Mouse (Mus musculus): ENCODE results near the gene Cdx4.

Gene Cdx4

DNA sequence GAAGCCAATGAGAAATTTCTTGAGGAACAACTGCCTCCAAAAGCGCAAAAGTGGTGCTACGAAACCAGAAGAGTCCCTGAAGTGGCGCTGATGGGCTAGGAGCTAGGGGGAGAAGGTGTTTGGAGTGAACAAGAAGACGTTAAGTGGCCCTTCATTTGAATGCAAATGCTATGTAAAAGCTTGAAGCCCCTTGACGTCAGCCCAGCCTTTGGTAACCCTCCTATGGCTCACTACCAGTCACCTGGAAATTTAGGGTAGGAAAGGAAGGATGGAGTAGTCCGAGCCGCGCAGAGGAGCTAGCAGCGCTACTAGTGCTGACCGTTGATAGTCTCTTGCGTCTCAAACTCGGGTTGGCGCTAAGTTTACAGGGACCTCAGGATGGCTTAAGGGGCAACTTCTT, at the start of gene Cdx4:
Cdx4 (plus strand) TSS at position 253 of the 400 bp plus-strand sequence.
- DNase-seq (ENCODE audit: low read depth) = no peak

DNA sequence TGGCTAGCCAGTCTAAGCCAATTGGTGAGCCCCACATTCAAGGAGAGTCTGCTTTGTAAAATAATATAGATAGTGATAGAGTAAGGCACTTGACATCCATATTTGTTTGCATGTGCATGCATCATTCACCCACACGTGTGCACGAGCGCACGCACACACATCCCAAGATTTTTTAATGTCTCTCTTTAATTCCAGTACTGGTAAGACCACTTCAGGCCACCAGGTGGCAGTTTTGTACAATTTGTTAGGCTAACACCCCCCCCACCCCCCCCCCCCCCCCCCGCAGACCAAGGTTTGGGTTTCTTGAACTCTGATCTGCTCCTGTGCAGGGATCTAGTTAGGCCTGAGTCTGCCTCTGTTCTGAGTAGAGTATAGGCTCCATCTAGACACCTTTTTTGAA, 46.9 kb upstream of the Cdx4 start:
- DNase-seq (ENCODE audit: low read depth) = peak; percentile 24

DNA sequence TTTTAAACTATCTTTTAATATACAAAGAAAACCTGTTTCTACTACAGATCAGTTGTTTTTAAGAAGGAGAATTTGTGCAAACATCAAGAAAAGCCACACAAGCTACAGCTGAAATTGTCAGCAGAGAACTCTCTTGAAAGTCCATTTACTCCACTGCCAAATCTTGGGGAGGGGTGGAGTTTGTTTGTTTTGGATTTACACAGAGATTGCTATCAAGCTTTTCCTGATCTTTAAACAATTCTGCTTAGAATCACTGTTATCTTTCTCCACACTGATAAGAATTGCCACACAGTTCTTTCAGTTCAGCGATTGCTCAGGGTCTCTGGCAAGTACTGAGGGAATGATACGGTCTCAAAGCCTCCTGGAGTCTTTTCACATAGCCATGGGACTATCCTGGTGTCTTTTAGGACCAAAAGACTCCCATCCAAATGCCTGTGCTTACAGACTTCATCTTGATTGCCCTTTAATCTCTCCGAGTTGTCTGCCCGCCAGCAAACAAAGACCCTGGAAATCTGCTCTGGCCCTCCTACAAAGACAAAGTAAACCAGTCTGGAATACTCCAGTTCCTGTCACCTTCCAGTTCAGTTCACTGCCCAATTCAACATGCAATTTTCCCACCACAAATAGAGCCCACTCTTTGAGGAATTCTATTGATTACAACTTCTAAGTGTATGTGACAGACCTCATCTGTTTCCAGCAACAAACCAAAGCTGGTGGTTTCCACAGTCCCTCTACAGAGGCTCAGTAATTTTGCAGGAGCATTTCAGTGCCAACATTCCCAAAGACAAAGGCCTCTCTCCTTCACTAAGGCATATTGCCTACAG, 34.1 kb upstream of the Cdx4 start:
- no peak for DNase-seq (ENCODE audit: low read depth)

DNA sequence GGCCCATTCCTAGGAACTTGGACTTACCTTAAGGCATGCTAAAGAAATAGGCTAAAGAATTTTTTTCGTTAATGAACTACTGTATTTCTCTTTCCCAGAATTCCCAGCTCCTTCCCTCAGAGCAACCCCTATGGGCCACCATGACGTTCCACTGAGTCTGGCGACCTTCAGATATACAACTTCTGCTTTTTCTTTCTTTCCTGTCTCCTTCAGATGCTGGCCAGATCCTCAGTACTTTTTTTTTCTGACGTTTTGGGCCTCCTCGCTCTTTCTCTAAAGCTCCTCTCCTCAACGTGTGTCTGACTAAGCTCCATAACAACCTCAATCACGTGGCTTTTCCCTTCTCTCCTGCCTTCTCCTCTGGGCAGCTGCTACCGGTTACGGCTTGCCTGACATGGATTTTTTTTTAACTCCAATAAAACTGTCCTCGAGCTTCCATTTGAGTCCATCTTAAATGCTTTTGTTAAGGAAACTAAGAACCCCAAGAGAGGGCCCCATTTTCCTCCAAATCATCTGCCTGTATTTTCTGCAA, 33.3 kb upstream of the Cdx4 start:
- DNase-seq (ENCODE audit: low read depth) = peak; percentile 54

DNA sequence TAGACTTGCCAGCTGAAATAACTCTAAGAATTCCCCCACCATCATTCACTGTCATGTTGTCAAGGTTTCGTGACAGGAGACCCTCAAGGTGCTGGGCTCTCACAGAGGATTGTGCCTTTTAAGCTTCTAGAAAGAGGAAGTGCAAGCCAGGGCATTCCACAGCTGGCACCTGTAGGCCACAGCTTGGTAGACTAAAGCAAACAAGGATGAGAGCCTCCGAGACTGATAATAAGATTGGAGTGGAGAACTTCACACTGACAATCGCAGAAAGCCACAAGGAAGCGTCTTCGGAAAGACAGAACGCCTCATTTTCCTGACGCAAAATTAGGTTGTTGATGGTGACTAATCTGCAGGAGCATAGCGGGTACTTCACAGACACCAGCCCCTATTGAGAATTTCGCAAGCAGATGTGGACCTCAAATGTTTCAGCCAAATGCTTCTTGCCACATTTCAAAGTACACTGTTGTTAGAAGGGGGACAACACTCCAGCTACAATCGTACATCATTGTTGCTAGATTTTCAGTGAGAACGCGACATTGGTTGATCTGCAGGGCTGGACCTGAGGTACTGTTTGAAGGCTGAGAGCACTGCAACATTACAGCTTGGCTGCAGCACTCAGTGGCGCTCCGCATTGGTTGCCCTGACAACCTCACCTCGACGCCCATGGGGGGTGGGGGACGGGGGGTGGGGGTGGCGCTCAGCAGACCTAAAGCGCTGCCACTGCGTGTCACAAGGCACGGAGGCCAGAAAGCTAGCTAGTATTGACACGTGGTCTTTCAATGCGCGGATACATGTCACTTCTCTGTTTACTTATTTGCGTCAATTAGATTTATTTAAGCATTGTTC, 32.5 kb upstream of the Cdx4 start:
- peak; percentile 59 for DNase-seq (ENCODE audit: low read depth)

DNA sequence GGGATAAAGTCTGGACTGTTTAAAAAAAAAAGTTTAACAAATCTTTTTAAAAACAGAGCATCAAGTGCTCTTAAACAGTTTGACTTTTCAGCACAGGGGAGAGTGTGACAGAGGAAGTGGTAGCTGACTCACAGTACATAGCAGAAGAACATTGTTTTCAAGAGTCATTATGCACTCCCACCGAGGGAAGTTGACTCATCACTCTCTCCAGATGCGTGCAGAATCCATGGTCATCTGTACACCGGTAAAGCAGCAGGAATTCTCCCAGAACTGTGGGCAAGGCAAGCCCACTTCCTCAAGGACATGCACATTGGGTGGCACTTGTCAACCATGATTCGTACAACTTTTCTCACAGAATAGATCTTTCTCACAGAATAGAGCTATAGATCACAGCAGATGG, 22.3 kb upstream of the Cdx4 start:
- DNase-seq (ENCODE audit: low read depth) = peak; percentile 90

DNA sequence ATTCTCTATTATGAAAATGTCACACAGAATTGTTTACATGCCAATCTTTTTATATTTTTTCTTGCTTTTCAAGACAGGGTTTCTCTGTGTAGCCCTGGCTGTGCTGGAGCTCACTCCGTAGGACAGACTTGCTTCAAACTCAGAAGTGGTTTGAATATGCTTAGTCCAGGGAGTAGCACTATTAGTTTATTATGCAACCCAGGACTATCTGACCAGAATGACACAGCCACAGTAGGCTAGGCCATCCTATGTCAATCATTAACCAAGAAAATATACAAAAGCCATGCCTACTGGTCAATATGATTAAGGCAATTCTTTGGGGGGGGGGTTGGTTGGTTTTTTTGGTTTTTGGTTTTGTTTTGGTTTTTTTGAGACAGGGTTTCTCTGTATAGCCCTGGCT, 12.9 kb upstream of the Cdx4 start:
- no peak for DNase-seq (ENCODE audit: low read depth)

DNA sequence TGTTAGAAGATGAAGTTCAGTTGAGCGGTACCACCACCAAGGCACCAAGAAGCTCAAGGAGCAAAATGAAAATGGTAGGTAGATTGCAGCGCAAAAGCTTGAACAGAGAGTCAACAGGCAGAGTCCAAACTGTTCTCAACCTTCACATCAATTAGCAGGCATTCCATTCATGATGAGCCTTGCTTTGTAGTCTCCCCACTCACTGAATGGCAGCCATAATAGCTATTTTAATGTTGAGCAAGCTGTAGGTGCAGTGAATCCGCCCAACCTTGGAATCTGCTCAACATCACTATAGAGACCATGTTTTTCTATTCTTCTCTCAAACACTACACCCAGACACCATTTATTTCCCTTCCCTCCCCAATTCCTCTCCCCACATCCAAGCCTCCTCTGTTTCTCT, 9.5 kb upstream of the Cdx4 start:
- no peak for DNase-seq (ENCODE audit: low read depth)

DNA sequence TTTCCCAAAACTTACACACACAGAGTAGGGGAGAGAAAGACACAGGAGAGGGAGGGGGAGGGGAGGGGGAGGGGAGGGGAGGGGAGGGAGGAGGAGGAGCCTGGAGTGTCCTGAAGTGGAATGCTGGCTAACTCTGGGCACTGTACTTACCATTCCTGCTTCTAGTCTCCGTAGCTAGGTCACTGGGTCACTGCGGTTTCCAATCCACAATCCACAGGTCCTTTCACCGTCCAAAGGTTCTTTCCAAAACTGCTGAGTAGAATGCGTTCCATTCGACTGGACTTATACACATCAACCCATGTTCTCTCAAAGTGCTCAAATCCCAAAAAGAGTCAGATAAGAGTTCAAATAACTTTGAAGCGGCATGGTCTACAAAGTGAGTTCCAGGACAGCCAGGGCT, 7.1 kb upstream of the Cdx4 start:
- DNase-seq (ENCODE audit: low read depth) = no peak

DNA sequence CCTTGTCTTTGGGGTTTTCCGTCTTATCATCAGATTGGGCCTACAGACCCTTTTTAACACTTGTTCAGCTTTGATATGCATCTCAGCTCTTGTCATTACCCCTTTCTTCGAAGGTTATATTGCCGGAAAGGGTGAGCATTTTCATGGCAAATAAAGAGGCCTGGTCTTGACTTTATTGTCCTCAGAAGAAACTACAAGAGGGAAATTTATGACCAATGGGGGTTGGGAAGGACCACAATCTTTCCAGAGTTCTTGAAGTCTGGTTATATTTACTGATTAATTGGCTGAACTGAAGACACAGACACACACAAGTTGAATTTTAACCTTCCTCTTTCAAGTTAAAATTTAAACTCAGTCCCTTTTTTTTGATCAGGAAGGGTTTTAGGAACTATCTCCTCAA, 4.7 kb downstream of the Cdx4 start:
- no peak for DNase-seq (ENCODE audit: low read depth)

DNA sequence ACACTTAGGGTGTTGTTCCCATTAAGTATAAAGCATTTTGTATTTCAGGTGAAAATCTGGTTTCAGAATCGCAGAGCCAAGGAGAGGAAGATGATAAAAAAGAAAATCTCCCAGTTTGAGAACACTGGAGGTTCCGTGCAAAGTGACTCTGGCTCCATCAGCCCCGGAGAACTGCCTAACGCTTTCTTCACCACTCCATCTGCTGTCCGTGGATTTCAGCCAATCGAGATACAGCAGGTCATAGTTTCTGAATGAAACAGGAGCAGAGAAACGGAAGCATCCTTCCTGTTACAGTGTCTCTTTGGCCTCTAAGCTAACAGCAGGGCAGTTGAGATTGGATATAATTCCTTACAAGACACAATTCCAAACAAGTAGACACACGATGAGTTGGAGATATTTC, 8.2 kb downstream of the Cdx4 start:
- DNase-seq (ENCODE audit: low read depth) = no peak

DNA sequence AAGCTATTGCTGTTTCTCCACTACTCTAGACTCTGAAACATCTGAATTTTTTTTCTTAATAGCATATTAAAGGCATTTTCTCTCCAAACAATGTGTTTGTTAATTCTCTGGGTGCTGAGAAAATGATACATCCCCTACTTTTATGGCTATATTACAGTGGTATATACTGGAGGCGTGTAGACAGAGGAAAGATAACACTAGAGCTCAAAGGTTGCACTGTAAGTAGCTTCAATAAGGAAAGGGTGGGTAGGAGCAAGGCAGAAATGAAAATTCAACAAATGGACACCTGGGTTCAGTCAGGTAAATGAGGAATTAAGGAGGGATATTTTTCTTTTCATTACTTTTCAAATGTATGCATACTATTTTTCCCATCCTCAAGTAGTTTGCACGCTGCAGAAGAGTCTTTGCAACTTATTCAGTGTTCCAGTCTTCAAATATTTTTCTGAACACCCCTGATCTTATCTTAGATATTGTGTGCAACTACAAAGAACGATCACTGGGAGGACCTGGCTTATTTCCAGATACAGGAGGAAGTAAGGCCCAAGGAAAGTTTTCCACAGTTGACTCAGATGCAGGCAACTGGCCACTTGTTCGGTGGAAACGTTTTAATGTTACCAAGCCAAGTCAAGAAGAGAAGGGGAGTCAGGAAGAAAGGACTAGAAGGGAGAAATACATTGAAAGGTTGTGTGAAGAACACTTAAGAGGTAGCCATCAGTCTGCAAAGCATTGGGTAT, 10.1 kb downstream of the Cdx4 start:
- DNase-seq (ENCODE audit: low read depth) = no peak

DNA sequence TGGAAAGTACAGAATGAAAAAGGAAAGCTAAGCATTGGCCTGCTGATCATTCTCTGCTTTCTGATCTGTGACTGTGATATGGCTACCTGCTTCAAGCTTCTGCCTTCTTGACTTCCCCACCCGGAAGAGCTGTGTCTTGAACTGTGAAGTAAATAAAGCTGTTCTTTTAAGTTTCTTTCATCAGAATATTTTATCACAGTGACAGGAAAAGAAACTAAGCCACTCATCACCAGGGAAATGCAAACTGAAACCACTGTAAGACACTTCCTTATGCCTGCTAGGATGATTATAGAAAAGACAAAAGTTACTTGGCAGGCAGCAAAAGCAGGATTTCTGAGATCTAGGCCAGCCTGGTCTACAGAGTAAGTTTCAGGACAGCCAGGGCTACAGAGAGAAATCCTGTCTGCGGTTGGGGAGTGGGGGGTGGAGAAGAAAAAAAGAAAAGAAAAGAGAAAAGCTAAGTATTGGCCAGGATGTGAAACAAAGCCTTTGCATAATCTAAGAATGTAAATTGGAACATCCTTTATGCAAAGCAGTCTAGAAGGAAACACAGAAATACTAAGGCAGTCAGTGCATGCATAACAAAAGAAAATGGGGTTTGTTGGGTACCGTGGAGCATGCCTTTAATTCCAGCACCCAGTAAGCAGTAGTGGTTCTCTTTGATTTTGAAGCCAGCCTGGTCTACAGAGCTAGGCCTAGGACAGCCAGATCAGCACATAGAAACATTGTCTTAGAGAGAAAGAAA, 20.3 kb downstream of the Cdx4 start:
- DNase-seq (ENCODE audit: low read depth) = no peak

DNA sequence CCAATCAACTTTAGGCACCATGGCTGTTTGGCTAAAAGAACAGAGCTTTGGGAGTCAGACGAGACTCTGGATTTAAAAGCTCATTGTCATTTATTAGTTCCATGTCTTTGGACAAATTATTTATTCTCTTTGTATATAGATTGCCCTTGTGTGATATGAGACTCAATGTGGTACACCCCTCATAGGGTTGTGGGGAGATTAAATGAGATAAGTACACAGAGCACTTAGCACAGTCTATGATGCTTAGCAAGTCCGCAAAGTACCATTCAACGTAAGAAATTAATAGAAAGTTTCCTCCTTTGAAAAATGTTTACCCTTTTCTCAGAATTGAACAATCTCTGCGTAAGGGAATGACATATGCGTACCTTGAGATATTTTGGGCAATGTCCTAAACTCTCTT, 34.6 kb downstream of the Cdx4 start:
- no peak for DNase-seq (ENCODE audit: low read depth)

DNA sequence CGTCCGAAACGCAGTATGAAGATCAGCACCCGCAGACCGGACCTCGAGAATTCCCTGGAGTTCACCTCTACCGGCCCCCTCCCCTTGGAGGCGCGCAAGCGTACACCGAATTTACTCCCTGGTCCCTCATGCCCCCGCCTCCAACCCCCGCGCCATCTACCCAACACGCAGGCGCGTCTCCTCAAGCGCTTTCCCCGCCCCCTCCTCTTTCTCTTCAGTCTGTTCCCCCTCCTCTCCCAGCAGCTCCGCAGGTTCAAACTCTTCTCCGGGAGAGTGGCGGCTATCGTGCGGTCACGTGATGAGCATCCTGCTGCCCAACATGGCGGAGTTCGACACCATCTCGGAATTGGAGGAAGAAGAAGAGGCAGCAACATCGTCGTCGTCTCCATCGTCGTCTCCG, 35.1 kb downstream of the Cdx4 start, which contains the start of gene Chic1:
Chic1 (plus strand) TSS at position 190 of the 400 bp plus-strand sequence.
- DNase-seq (ENCODE audit: low read depth) = no peak

DNA sequence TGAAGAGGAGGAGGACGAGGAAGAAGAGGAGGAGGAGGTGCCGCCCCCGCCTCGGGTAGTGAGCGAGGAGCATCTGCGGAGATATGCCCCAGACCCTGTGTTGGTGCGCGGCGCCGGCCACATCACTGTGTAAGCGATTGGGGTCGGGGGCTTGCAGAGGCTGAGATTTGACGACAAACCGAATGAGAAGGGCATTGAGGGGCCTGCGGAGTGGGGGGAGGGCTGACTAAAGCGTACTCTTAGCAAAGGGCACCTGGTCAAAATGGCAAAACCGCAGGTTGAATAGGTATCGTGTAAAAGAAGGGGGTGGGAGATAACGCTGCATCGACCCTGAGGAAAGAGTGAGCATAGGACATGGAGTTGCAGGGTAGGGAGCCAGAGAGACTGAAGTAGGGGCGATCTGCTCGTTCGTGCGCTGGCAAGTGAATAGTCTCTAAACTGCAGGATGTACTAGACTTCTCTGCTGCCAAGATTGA, 35.6 kb downstream of the Cdx4 start:
- no peak for DNase-seq (ENCODE audit: low read depth)

DNA sequence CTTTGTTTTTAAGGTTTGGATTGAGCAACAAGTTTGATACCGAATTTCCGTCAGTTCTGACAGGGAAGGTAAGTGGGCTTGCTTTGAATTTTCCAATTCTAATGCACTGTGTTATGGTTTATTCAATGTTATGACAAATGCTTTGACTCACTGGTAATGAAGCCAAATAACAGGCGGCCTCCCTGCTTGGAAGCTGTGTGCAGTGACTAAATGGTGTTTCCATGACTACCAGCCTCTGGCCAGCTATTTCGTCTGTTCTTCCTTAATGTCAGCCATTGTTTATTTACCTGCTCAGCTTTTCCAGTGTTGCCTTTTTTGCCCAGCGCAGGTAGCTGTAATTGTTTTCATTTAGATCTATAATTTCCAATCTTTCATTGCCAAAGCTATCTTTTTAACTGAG, 45.0 kb downstream of the Cdx4 start:
- DNase-seq (ENCODE audit: low read depth) = no peak

DNA sequence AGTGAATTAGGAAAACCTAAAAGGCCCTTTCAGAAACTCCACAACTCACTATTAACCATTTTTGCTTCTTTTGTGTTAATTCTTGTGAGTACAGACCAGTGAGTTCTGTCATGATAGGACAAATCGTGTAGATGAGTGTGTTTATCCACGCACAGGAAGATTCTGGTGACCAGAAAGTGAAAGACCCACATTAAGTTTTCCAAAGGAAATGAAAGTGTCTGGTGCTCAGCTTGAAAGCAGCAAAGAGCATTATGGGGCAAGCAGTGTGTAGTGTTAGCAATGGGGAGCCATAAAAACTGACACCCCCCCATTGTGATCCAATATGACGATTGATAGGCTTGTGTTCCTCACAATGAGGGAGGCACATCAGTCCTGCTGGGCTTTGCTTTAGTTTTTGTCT, 47.5 kb downstream of the Cdx4 start:
- no peak for DNase-seq (ENCODE audit: low read depth)

DNA sequence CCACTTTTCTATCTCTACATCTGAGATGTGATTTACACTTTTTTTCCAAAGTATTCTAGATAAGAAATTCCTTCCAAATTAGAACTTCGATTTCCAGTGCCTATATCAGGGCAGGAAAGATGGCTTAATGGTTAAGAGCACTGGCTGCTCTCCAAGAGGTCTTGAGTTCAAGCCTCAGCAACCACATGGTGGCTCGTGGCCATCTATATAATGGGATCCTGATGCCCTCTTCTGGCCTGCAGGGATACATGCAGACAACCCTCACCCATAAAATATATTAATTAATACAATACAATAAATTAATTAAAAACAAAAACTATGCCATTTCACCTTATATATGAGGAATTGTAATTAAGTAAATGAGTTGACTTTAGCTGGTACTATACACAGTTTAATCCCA, 50.0 kb downstream of the Cdx4 start:
- DNase-seq (ENCODE audit: low read depth) = peak; percentile 64

DNA sequence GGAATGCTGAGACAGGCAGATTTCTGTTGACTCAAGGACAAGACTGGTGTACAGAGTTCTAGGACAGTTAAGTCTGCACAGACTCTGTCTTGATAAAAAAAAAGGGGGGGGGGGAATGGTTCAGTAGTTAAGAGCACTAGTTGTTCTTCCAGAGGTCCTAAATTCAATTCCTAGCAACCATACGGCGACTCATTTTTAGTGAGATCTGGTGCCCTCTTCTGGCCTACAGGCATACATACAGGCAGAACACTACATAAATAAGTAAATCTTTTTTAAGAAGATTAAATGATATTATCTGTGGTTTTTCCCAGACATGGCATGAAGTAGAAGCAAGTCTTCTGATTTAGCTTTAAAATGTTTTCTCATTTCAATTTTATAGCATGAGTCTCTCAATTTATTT, 50.4 kb downstream of the Cdx4 start:
- peak; percentile 70 for DNase-seq (ENCODE audit: low read depth)

DNA sequence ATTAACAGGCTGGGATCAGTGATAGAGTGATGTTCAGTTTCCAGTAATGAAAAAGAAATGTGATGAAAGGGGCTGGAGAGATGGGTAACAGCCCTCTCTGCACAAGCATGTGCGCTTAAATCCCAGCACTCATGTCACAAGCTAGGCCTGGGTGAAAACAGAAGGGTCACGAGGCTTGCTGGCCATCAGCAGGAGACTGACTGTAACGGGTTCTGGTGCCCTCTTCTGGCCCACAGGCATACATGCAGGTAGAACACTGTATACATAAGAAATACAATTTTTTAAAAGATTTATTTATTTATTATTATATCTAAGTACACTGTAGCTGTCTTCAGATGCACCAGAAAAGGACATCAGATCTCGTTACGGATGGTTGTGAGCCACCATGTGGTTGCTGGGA, 53.1 kb downstream of the Cdx4 start:
- DNase-seq (ENCODE audit: low read depth) = peak; percentile 43

Data from 416B (cell line).